Comparison of ENCODE assay signal across 7 mouse cellular contexts in the genomic region with DNA sequence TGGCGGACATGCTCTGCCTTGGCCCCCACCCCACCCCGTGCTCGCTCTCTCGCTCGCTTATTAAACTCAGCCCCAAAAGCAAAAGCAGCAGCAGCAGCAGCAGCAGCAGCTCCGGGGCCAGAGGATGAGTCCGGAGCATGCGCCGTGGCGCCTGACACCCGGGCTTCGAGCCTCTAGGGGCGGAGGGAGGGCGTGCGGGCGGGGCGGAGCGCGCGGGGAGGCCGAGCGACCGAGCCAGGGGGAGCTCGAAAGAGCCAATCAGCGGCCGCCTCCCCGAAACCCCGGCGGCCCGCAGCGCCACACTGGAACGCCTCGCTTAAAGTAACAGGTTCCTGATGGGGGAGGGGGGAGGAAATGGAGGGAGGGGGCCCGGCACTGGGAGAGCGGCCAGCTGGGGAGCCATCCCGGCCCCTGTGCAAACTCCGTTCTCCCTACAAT. TPM values are rescaled to one million over a fixed set of nuclear protein-coding genes. Genes with fewer than 3 reads are reported as not detected.
A peak's percentile ranks its signal among the peaks of the same experiment; 100 is the strongest.
DNase-seq lines count a peak whose midpoint lies in the region; ATAC-seq and TF ChIP-seq lines count a peak whose summit lies in the region.

A gene (minus strand): TSS at position 149 of the 438 bp plus-strand sequence.

- peak within 1 kb of the TSS; percentile 77 for H3K9ac ChIP-seq in intestine, postnatal 0 days (ENCODE audit: low read depth, low read length)
- H3K9ac ChIP-seq in midbrain, embryonic 12.5 days (replicated peaks) = peak within 1 kb of the TSS; percentile 94

- peak; percentile 93 for DNase-seq in adrenal gland, adult 8-10 months
- peak; percentile 98 for DNase-seq in embryo, embryonic 9.5 days (ENCODE audit: extremely low spot score)
- DNase-seq in gastrocnemius, postnatal 4 days (ENCODE audit: low spot score in 2 of 2) = peak; percentile 94 to 95
- peak; percentile 97 for DNase-seq in left cerebral cortex, postnatal 4 days

- WGBS in intestine, postnatal 0 days = under 1% methylated on average over 37 of the region's 37 CpGs
- WGBS in midbrain, embryonic 12.5 days = under 1% methylated on average over 34 of the region's 37 CpGs
- under 1% methylated on average over 37 of the region's 37 CpGs for WGBS in small intestine, adult 2 months

- peak within 1 kb of the TSS; percentile 86 for H3K27ac ChIP-seq in intestine, postnatal 0 days (ENCODE audit: low read depth, low read length)
- H3K27ac ChIP-seq in midbrain, embryonic 12.5 days (replicated peaks) = peak within 1 kb of the TSS; percentile 99
- H3K27ac ChIP-seq in small intestine, adult 2 months (ENCODE audit: insufficient read depth, low read depth, low read length) = peak within 1 kb of the TSS; percentile 57

- peaks cover 4% of the 10 kb centered on the region; the same call in 1 of the 2 replicates for H3K4me1 ChIP-seq in intestine, postnatal 0 days (replicated peaks; ENCODE audit: control insufficient read depth, insufficient read depth, low read length)
- H3K4me1 ChIP-seq in midbrain, embryonic 12.5 days = peaks cover 29% of the 10 kb centered on the region
- peaks cover 4% of the 10 kb centered on the region for H3K4me1 ChIP-seq in small intestine, adult 2 months (ENCODE audit: control insufficient read depth, insufficient read depth, insufficient read length, low read length)

- peak within 1 kb of the TSS; percentile 83 for H3K4me3 ChIP-seq in intestine, postnatal 0 days (ENCODE audit: low read depth, low read length)
- H3K4me3 ChIP-seq in midbrain, embryonic 12.5 days = peak within 1 kb of the TSS; percentile 88
- peak within 1 kb of the TSS; percentile 91 for H3K4me3 ChIP-seq in small intestine, adult 2 months (ENCODE audit: low read depth, low read length)

- H3K27me3 ChIP-seq in intestine, postnatal 0 days (replicated peaks; ENCODE audit: control insufficient read depth, insufficient read depth, low read length) = no peaks in the 10 kb centered on the region
- H3K27me3 ChIP-seq in midbrain, embryonic 12.5 days = peaks cover 16% of the 10 kb centered on the region
- no peaks in the 10 kb centered on the region for H3K27me3 ChIP-seq in small intestine, adult 2 months (ENCODE audit: control insufficient read depth, insufficient read depth, low read length)

- H3K4me2 ChIP-seq in intestine, postnatal 0 days (replicated peaks; ENCODE audit: low read depth) = peak within 1 kb of the TSS; percentile 94
- H3K4me2 ChIP-seq in midbrain, embryonic 12.5 days (replicated peaks) = peak within 1 kb of the TSS; percentile 67

- peak; percentile 93 for ATAC-seq in intestine, postnatal 0 days
- peak; percentile 92 for ATAC-seq in midbrain, embryonic 12.5 days (ENCODE audit: low FRiP score, low read depth)

- peak; percentile 40 for TF ChIP-seq CTCF in intestine, postnatal 0 days (IDR thresholded peaks at IDR 0.05; ENCODE audit: low read depth)
- TF ChIP-seq CTCF in small intestine, adult 2 months (IDR thresholded peaks at IDR 0.05; ENCODE audit: extremely low read depth, insufficient read length, insufficient replicate concordance, low read depth, low read length) = no peak

- H3K36me3 ChIP-seq in intestine, postnatal 0 days (ENCODE audit: control insufficient read depth, insufficient read depth) = peaks cover 3% of the 10 kb centered on the region; the same call in 1 of the 2 replicates
- no peaks in the 10 kb centered on the region for H3K36me3 ChIP-seq in midbrain, embryonic 12.5 days
- no peaks in the 10 kb centered on the region for H3K36me3 ChIP-seq in small intestine, adult 2 months (ENCODE audit: control insufficient read depth, insufficient read depth, low read length)

- TF ChIP-seq POLR2A in small intestine, adult 2 months (IDR thresholded peaks at IDR 0.05; ENCODE audit: low read depth, low read length) = peak; percentile 51; the same call in 1 of the 2 replicates

- H3K9me3 ChIP-seq in intestine, postnatal 0 days (ENCODE audit: control insufficient read depth) = no peaks in the 10 kb centered on the region
- H3K9me3 ChIP-seq in midbrain, embryonic 12.5 days = no peaks in the 10 kb centered on the region

- intact Hi-C loops in left cerebral cortex, postnatal 4 days (cut with DNase I) = loop anchor here (5.0 to 10.0 kb wide), 4 partner anchors 246 to 666 kb away; no protein-coding TSS in a partner anchor

RNA-seq across cellular contexts. Expression of the gene that starts here (rescaled TPM):
- total RNA-seq in adrenal gland, adult 8-10 months (2022) = 10 to 100 TPM; 26.0 to 32.0 (median 27.7) TPM
- total RNA-seq in gastrocnemius, postnatal 4 days (2021) = 100 to 1,000 TPM; 103 to 104 TPM
- 17.5 and 20.0 TPM in 2 replicates for polyA plus RNA-seq in intestine, postnatal 0 days (2015; fragmentation: Nextera tagmentation; extraction: Ambion mirVana)
- total RNA-seq in left cerebral cortex, postnatal 4 days (2021) = 10 to 100 TPM; 67.9 to 74.0 TPM
- polyA plus RNA-seq in midbrain, embryonic 12.5 days (2016; fragmentation: Nextera tagmentation; extraction: Ambion mirVana) = 80.2 and 99.9 TPM in 2 replicates
- 4.2 and 5.1 TPM in 2 replicates for polyA plus RNA-seq in small intestine, adult 2 months (2012; rRNA removed)

Comparison
In these comparisons a context has a peak if more than half of its experiments do, and no peak if none do; other contexts are left out.
1. Peak in every context shown above with its lines: DNase-seq, ATAC-seq, H3K4me3 ChIP-seq and H3K27ac ChIP-seq.